Mouse (Mus musculus) heart, postnatal 0 days (tissue): ENCODE measurements around the gene Mapk7.

Source experiments
- CTCF ChIP-seq: IDR thresholded peaks from 2 replicates; pipeline ENCODE4 v1.5.1; 2016; ENCODE audit warnings: antibody characterized with exemption, control low read depth, low read depth
- EP300 ChIP-seq: IDR thresholded peaks from 2 replicates; pipeline ENCODE4 v1.6.1; 2016; ENCODE audit warnings: antibody characterized with exemption, low read depth

- TF ChIP-seq CTCF (no peak), EP300 (no peak)
Measured at GRCm38 (mm10) chr11:61494129-61494997, at the start of gene Mapk7.
